Mouse (Mus musculus) adipocyte (in vitro differentiated cells): ENCODE results near the gene Dnph1.

Experiments used
- DNase-seq: peaks from one replicate; pipeline ENCODE4 v3.0.0-alpha.2; 2016; ENCODE audit warnings: low spot score

Dnph1 gene

DNA sequence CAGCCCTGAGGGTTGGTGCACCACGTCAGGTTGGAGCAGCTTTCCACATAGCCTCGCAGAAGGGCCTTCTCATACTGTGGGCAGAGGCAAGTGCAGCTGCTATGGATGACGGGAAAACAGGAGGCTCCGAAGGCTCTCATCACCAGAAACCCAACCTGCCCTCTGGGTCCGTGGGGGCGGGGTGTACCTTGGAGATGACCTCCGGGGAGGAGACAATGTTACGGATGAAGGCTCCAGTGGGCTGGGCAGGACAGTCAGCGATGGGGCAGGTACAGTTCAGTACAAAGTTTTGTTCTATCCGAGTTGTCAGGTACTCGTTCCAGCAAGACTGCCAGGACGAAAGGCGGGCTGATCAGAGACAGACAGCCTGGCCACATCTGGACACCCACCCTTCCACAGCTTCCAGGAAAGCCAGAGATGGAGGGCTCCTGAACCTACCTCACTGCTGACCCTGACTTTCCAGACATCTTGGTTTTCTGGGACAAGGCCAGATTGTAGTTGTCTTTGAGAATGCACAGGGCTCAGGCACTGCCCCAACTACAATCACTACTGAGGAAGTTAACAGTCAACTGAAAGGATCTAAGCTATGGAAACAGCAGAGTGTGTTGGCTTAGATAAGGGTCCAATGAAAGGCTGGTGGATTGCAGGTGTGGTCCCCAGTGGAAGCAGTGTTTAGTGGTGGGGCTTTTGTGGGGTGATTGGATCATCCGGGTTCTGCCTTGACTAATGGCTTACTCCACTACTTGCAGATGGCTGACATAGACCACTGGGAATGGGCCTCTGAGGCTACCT, 7.5 kb downstream of the Dnph1 start:
- DNase-seq = no peak

DNA sequence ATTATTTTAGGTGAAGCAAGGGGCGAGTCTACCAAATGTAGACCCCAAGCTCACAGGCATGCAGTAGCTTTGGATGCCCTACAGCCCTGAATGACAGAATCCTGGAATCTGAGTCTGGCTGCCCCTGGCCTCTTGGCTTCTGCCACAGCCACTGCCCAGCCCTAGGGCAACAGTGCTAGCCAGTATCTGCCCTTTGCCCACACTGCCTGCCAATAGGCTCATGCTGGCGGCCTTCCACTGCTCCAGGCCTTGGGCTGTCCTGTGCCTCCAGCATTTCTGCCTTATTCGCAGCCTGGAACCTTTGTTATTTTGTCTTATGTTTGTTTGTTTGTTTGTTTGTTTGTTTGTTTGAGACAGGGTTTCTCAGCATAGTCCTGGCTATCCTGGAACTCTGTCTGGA, 9.1 kb downstream of the Dnph1 start:
- peak; percentile 84 for DNase-seq

DNA sequence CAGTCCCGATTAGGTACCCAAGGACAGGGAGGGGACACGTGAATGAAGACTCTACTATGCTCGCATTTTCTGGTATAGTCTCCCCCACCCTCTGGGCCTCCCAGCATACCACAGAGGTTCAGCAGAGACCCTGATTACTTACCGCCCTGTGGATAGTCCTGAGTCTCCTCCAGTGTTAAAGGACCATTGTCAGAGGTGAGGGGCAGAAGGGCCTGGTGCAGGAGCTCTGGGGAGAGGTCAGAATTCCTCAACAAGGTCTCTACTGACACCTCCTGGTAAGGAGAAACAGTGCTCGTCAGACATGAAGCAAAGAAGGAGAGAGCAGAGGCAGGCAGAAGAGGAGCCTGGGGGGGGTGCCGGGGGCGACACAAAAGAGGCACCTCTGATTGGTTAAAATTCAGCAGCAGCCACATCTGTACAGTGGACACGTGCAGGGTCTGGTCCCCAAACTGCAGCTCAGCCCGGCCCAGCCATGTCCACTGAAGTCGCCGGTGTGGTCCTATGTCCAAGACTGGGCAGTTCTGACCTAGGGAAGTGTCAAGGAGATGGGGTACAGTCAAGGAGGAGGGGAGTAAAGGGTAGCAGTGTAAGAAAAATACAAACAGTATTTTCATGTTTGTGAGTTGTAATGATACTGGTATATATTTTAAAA, 14.7 kb downstream of the Dnph1 start:
- peak; percentile 61 for DNase-seq

DNA sequence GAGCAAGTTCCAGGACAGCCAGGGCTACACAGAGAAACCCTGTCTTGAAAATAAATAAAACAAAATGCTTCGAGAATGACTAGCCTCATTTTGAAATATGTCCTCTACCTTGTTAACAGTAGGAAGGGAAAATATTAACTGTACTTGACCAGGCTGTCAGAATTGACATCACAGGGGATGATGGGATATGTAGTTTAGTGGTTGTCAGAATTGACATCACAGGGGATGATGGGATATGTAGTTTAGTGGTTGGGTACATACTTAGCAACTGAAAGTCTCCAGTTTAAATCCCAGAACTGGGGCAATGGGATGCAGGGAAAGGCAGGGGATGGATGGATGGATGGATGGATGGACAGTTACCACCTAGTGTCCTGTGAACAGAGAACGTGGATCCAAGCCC, 16.8 kb downstream of the Dnph1 start:
- DNase-seq = no peak

DNA sequence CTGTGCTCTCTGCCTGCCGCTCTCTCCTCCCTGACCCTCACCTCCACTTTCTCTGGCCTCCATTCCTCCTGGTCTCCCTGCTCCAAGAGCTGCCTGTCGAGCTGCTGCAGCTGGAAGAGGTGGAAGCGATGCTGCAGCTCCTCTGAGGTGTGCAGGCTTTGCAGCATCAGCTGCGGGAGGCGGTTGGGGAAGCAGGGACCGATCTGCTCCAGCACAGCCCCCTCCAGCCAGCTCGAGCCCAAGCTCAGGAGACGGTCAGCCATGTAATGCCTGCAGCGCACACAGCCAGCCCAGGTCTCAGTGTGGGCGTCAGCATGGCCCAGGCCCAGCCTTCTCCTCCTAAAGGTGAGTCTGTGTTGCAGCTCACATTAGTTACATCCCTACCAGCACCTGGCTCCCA, 23.5 kb downstream of the Dnph1 start:
- DNase-seq = no peak

DNA sequence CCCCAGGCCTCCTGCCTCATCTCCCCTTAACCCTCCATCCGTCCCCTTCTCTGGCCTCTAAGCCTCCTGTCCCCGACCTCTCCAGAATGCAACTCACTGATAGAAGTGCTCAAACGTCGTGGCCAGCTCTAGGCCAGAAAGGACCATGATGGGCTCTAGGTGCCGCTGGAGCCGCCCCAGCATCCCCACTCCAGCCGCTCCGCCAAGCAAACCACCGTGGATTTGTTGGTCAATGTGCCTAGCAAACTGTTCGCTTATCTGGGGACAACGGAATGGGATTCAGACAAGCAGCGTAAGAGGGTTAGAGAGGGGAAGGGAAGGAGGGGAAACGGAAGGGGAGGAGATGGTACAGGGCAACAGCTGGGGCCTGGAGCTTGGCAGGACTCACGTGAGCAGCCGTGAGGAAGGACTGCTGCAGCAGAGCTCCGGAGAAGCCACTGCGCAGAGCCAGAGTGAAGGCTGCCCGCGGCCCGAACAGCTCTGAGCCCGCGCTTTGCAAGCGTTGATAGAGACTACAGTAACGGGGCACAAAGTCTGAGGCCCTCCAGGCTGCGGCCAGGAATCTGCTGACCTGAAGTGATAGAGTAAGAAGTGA, 24.0 kb downstream of the Dnph1 start:
- DNase-seq = no peak

DNA sequence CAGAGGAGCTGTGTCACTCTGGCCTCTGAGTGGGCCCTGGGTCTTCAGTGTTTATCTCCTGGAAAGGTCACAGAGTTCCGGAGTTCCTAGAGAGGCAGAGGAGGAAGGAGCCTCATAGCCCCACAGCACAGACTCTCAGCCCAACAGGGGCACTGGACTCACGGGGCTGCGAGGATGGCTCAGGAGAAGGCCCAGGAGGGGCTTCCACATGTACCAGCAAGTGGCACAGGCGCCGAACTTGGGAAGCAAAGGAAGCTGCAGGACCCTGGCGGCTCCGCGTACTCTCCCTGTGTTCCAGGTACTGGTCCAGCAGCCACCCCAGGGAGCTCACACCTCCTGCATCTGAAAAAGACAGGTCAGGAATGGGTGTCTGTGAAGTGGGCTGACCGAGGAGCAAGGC, 24.7 kb downstream of the Dnph1 start:
- DNase-seq = no peak

DNA sequence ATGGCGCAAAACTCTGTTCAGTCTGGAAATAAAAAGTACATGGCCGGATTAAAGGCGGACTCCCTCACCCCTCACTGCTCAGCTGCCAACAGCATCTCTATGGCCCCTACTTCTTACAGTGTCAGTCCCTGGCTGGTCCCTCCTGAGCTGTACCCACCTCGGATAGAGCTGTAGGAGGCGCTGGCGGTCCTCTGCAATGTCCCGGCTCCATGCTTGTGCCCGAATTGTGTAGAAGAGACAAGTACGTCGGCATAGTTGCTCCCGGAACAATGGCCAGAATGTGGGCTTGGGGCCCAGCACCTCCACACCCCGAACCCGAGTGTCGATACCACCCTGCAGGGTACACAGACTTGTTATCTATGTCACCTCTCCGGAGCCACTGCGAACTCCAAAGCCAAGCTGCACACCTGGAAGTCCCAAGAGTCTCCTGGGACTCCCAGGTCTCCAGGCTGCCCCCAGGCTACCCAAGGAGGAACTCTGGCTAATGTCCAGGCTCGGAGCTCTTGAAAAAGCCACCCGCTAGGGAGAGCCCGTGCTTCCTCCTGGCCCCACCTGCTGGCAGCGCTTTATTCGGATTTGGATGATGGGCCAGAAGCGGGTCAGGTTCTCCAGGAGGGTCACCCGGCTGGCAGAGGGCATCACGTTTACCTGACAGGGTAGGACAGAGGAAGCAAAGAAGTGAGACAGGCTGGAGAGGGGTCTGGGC, 25.6 kb downstream of the Dnph1 start:
- DNase-seq = no peak

DNA sequence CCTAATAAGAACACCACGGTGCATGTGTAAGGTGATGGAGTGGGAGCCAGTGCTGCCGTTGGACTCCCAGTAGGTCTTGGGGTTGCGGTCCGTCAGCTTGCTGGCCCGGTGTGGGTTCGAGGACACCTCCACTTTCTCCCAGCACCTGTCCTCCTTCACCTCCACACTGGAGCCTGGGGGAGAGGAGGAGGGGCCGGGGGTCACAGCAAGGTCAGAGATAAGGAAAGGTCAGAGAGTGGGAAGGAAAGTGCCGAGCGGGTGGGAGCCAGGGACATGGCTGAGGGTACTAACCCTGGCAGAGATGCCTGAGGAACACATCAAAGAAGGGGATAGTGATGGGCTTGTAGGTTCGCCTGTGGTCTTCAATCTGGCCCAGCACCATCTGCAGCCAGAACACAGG, 28.6 kb downstream of the Dnph1 start:
- no peak for DNase-seq

DNA sequence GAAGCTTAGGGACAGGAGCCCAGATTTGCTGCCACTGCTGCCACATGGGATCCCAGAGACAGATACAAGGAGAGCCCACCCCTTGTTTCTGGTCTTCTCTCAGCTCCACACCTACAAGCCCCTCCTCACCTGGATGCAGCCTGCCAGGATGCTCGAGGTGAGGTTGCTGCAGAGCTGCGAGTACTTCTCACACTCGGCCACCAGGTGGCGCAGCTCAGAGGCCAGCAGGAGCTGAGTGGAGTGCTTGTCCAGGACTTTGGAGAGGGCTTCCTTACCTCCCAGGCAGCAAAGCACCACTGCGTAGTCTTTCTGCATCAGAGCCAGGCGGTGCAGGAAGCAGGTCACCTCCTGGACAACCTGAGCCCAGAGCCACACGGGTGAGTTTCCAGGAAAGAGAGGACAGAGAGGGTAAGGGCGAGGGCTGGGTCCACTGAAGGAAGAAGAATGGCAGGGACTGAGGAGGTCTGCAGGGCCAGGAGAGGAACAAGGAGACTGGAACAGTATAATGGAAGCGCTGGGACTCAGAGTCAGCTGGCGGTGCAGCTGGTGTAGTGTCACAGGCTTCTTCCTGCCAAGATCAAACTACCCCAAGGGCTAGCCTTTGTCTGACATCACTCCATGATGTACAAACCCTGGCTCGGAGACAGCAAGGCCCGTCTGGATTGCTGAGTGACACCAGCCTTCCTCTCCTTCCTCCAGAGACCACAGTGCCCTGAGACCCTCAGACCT, 29.2 kb downstream of the Dnph1 start:
- DNase-seq = peak; percentile 40

DNA sequence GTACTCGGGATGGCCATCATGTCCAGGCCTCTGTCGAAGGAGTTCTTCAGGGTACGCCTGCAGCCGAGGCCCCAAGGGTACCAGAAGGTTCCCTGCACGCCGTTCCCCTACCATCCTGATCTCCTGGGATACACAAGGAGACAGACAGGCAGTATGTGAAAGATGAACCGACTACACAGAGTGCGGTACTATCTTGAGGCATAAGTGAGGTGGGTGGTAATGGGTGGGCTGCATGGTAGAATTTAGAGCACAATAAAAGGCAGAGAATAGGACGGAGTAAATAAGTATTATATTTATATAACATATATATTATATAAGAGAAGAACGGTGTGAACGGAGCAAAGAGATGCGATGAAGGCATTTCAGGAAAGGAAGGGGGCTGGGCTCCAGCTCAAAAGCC, 47.1 kb downstream of the Dnph1 start:
- no peak for DNase-seq

DNA sequence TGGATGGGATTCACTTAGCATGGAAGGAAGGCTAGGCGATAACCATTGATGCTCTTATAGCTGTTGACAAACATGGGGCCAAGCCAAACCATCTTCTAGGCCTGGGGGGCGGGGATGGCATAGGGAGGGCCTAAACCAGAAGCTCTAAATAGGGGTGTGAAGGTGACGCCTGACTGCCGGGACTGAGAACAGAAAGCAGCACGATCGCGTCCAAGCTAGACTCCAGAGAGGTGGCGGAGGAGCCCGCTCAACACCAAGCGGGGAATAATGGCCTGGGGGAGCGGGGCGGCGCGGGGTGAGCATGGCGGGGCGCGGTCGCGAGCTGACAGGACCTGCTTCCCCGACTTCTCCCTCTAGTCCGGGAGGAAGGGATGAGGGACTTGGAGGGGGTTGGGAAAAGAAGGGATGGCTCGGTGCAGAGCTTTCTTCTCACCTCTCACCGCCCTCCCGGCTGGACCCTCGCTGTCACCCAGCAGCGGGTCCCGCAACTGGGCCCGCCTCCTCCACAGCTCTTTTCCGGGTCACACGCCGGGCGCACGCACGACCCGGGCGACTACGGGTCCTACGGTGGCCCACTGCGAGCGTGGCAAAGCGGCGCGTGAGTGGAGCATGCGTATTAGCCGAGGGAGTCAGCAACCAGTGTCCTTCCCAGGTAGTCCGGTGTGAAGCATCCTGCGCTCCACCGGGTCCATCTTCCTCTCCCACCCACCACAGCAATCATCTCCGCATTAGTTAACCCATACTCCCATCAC, 49.5 kb downstream of the Dnph1 start, which contains the start of gene Cul9:
TSS of gene Cul9 (minus strand) at position 576 of the 752 bp plus-strand sequence.
- DNase-seq = no peak

DNA sequence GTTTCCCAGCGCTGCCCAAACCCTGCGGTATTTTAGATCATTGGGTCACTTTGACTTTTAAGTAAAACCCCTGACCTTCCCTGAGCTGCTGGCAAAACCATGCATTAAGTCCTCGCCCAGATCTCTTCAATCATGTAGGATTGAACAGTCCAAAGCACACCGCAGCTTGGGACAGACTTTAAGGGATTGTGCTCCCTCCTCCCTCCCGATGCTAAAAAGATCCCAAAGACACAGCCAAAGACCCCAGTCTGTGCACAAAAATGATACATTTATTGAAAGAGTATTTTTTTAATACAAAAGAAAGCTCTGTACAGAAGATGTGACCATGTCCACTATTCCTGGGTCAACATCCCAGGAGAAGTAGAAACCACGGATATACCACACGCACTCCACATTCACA, 50.1 kb downstream of the Dnph1 start:
- no peak for DNase-seq

DNA sequence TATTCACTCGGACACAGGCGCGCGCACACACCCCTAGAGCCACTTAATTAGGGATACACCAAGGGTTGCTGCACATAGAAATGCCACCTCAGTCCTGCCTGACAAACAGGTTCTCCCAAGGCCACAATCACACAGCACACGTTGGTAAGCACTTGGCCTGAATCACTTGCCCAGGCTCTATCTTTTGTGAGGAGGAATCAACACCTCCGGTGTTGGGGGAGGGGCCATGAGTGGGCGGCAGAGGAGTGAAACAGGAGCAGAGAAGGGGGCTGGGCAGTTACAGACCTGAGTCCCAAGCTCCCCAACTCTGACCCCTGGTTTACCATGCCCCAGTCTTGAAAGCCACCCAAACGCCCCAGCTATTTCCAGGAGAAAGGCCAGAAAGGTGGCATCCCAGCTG, 50.5 kb downstream of the Dnph1 start:
- DNase-seq = no peak

DNA sequence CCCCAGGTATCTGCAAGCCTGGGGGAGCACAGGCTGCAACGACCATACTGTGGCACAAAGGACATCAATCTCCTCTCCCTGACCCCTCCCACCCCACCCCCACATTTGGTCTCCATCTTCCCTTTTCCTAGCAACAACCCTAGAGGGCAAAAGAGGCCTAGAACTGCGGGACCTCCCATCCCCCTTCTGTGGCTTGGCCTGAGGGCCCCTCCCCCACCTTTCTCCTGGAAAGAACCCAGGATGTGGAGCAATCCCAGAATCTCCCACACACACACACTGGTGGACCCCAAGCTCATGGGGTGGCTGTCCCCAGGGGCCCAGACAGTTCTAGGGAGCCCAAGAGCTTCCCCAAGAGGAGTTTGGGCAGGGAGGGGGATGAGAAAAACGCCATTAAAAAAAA, 51.4 kb downstream of the Dnph1 start:
- DNase-seq = no peak

DNA sequence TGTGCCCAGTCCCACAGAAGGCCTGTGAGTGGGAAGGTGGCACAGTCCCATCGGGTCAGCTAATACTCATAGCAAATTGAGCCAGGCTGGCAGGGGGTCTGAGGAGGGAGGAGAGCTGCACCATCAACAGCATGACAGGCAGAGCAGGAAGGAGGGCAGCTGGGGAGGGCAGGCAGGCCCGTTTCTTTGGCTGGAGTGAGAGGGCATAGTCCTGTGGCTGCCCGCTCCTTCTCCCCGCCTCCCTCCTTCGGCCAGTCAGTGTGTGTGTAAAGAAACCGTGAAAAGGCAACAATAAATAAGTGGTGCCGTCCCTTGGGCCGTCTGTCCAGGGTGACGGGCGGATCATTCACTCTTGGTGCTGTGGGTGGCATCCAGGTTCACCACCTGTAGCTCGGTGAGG, 52.2 kb downstream of the Dnph1 start:
- DNase-seq = no peak

DNA sequence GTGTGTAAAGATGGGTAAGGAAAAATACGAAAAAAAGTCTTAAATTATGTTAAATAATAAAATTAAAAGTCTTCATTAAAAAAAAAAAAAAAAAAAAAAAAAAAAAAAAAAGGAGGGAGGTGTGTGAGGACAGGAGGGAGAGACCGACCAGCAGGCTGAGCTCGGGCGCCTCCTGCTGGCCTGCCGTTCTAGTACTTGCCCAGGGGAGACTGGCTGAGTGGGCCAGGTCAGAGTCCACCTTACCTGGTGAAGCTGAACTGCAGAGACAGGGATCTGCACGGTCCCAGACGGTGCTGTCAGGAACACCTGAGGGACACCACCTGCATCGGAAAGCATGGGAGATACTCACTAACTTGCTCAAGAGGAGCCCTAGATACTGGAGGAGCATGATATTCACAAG, 52.7 kb downstream of the Dnph1 start:
- DNase-seq = no peak
